Comparison of ENCODE assay signal across 13 mouse cellular contexts in genomic region chr1:166126795-166127194, GRCm38 (mm10). TPM values are rescaled to one million over a fixed set of nuclear protein-coding genes. Genes with fewer than 3 reads are reported as not detected.
DNase-seq lines count a peak whose midpoint lies in the region; ATAC-seq lines count a peak whose summit lies in the region.
"Had no signal": no experiment of that assay in that cellular context is flagged by ENCODE, and none has a peak within 500 bp of the region (broad histone marks: within the 10 kb centered on the region; RNA-seq: fewer than 3 reads in every experiment).

No protein-coding gene starts in this region.

- peaks cover 3% of the 10 kb centered on the region; the same call in 1 of the 2 replicates for H3K9me3 ChIP-seq in heart, embryonic 12.5 days (replicated peaks)
- no peaks in the 10 kb centered on the region for H3K9me3 ChIP-seq in limb, embryonic 13.5 days
- H3K9me3 ChIP-seq: hindbrain, embryonic 15.5 days; liver, embryonic 15.5 days; midbrain, embryonic 13.5 days had no signal

- peak overlapping the region; percentile 84 for H3K9ac ChIP-seq in heart, embryonic 12.5 days
- no peak overlapping the region for H3K9ac ChIP-seq in limb, embryonic 13.5 days
- H3K9ac ChIP-seq: hindbrain, embryonic 15.5 days; liver, embryonic 15.5 days; midbrain, embryonic 13.5 days had no signal

- H3K4me2 ChIP-seq in heart, embryonic 12.5 days: peak overlapping the region; percentile 73
- peak overlapping the region; percentile 44 for H3K4me2 ChIP-seq in limb, embryonic 13.5 days (replicated peaks)
- H3K4me2 ChIP-seq: hindbrain, embryonic 15.5 days; liver, embryonic 15.5 days; midbrain, embryonic 13.5 days had no signal

- peak; percentile 53 for ATAC-seq in heart, embryonic 12.5 days (ENCODE audit: insufficient number of reproducible peaks, low FRiP score)
- ATAC-seq in limb, embryonic 13.5 days (ENCODE audit: low FRiP score, low read depth): no peak
- ATAC-seq: forebrain, embryonic 16.5 days; midbrain, embryonic 13.5 days had no signal

- H3K36me3 ChIP-seq in heart, embryonic 12.5 days: peaks cover 19% of the 10 kb centered on the region
- H3K36me3 ChIP-seq in limb, embryonic 13.5 days: no peaks in the 10 kb centered on the region
- H3K36me3 ChIP-seq: hindbrain, embryonic 15.5 days; liver, embryonic 15.5 days; midbrain, embryonic 13.5 days had no signal

- peak; percentile 24 to 25 for DNase-seq in heart, adult 18-20 months
- no peak for DNase-seq in heart, postnatal 25 days (ENCODE audit: low spot score)
- no peak for DNase-seq in cerebellum, adult 9-11 months
- DNase-seq in left cerebral cortex, postnatal 25 days (ENCODE audit: low spot score in 2 of 2): no peak
- DNase-seq in spleen, adult 12 weeks (ENCODE audit: low spot score): no peak
- DNase-seq: B cell, adult 2 months had no signal

- 0 out of 2 replicates have a peak overlapping the region, but pooled peaks have one; percentile 5 for H3K4me3 ChIP-seq in brown adipose tissue, adult 24 weeks (ENCODE audit: insufficient read depth, low read depth, low read length)
- peak overlapping the region; percentile 58 for H3K4me3 ChIP-seq in heart, embryonic 12.5 days
- H3K4me3 ChIP-seq in limb, embryonic 13.5 days: peak overlapping the region; percentile 20
- H3K4me3 ChIP-seq: hindbrain, embryonic 15.5 days; liver, embryonic 15.5 days; midbrain, embryonic 13.5 days had no signal

- intact Hi-C loops in heart, postnatal 25 days (cut with DNase I): no loop called here
- intact Hi-C loops in left cerebral cortex, postnatal 25 days (cut with DNase I): no loop called here

- WGBS in heart, embryonic 12.5 days: 17% methylated on average over 9 of the region's 9 CpGs
- 51% methylated on average over 9 of the region's 9 CpGs for WGBS in limb, embryonic 13.5 days

- H3K27me3 ChIP-seq in heart, embryonic 12.5 days (replicated peaks): no peaks in the 10 kb centered on the region
- H3K27me3 ChIP-seq in limb, embryonic 13.5 days: no peaks in the 10 kb centered on the region
- H3K27me3 ChIP-seq: hindbrain, embryonic 15.5 days; liver, embryonic 15.5 days; midbrain, embryonic 13.5 days had no signal

- no peak overlapping the region for H3K27ac ChIP-seq in brown adipose tissue, adult 24 weeks (replicated peaks; ENCODE audit: low read depth, low read length)
- H3K27ac ChIP-seq in heart, embryonic 12.5 days (ENCODE audit: poor library complexity, severe bottlenecking): peak overlapping the region; percentile 99
- no peak overlapping the region for H3K27ac ChIP-seq in limb, embryonic 13.5 days
- H3K27ac ChIP-seq: hindbrain, embryonic 15.5 days; liver, embryonic 15.5 days; midbrain, embryonic 13.5 days had no signal

- 0 out of 2 replicates have a peak, but pooled peaks cover 4% of the 10 kb centered on the region for H3K4me1 ChIP-seq in brown adipose tissue, adult 24 weeks (ENCODE audit: control insufficient read depth, insufficient read depth, insufficient read length, low read length)
- peaks cover 68% of the 10 kb centered on the region for H3K4me1 ChIP-seq in heart, embryonic 12.5 days (replicated peaks)
- H3K4me1 ChIP-seq in limb, embryonic 13.5 days: peaks cover 33% of the 10 kb centered on the region
- H3K4me1 ChIP-seq: midbrain, embryonic 13.5 days had no signal

RNA-seq across cellular contexts. Expression of gene Dusp27, which starts 0.9 kb away (rescaled TPM):
- total RNA-seq in heart, adult 18-20 months (2021): 10 to 100 TPM; 34.7 to 40.0 TPM
- total RNA-seq in heart, postnatal 25 days (2021): 10 to 100 TPM; 42.5 to 48.0 TPM
- polyA plus RNA-seq in brown adipose tissue, adult 24 weeks (2012; ENCODE audit: insufficient read depth, insufficient read length, missing spikeins): 0.44 and 0.92 TPM in 2 replicates
- polyA plus RNA-seq in heart, embryonic 12.5 days (2016; fragmentation: Nextera tagmentation; extraction: Ambion mirVana): 65.9 and 68.8 TPM in 2 replicates
- 6.1 and 6.4 TPM in 2 replicates for polyA plus RNA-seq in limb, embryonic 13.5 days (2015; fragmentation: Nextera tagmentation; extraction: Ambion mirVana)
- total RNA-seq in left cerebral cortex, postnatal 25 days (2021): under 1 TPM; 0.21 TPM

RNA-seq across cellular contexts. Expression of gene Gpa33, which starts 3.2 kb away (rescaled TPM):
- not detected for total RNA-seq in heart, adult 18-20 months (2021)
- total RNA-seq in heart, postnatal 25 days (2021): not detected
- not detected in 2 replicates for polyA plus RNA-seq in brown adipose tissue, adult 24 weeks (2012; ENCODE audit: insufficient read depth, insufficient read length, missing spikeins)
- 0.10 and 0.15 TPM in 2 replicates for polyA plus RNA-seq in heart, embryonic 12.5 days (2016; fragmentation: Nextera tagmentation; extraction: Ambion mirVana)
- 0.51 and 0.65 TPM in 2 replicates for polyA plus RNA-seq in limb, embryonic 13.5 days (2015; fragmentation: Nextera tagmentation; extraction: Ambion mirVana)
- not detected for total RNA-seq in left cerebral cortex, postnatal 25 days (2021)
- polyA plus RNA-seq: forebrain, embryonic 16.5 days; hindbrain, embryonic 15.5 days; midbrain, embryonic 13.5 days had no signal

Comparison
In these comparisons a context has a peak if more than half of its experiments do, and no peak if none do; other contexts are left out.
1. DNase-seq: peak in heart, adult 18-20 months (2 of 2); none in heart, postnatal 25 days (single experiment), cerebellum, adult 9-11 months (single experiment), left cerebral cortex, postnatal 25 days (0 of 2) and spleen, adult 12 weeks (single experiment).
2. H3K4me3 ChIP-seq: peak in every context shown above with its lines; median percentile 58 in heart, embryonic 12.5 days; 20 in limb, embryonic 13.5 days; 5 in brown adipose tissue, adult 24 weeks.
3. RNA of gene Dusp27, which starts 0.9 kb away (total RNA-seq): 42.5 to 48.0 TPM in heart, postnatal 25 days and 34.7 to 40.0 TPM in heart, adult 18-20 months; 0.21 TPM in left cerebral cortex, postnatal 25 days; every median in the first group is over 10 times any median in the second.